Comparison of ENCODE assay signal across 17 mouse cellular contexts in the genomic region with DNA sequence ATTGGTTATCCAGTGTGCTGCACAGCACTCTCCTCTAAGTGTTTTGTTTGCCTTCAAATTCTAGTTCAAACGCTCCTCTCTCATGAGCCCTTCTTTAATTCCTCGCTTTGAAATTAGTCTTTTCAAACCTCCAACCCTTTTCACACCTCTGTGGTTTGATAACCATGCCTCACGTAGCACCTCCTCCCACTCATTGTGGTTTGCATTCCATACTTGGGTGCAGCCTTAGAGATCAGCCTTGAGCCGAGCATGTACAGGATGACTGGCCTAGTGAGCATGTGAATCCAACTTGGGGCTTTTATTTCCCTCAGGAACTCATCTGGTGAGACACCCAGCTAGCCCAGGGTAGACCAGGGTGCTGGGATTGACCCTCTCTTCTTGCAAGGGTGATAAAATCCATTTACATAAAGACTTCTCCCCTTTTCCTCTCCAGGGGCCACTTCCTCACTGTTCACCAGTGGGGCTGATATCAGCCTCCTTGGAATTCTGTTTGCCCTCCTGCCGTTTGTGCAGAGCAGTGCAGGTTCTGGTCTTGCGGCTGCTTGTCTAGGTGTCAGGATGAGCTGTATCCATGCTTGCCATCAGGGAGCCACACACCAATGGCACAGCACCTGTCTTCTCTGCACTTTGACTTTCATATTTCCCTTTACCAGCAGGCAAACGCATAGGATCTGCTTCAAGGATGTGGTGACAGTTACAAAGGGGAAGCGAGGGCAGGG. TPM values are rescaled to one million over a fixed set of nuclear protein-coding genes. Genes with fewer than 3 reads are reported as not detected.
A peak's percentile ranks its signal among the peaks of the same experiment; 100 is the strongest.
DNase-seq lines count a peak whose midpoint lies in the region; ATAC-seq lines count a peak whose summit lies in the region.
"Had no signal": no experiment of that assay in that cellular context is flagged by ENCODE, and none has a peak within 500 bp of the region (broad histone marks: within the 10 kb centered on the region; RNA-seq: fewer than 3 reads in every experiment).

No protein-coding gene starts in this region.

- intact Hi-C loops in gastrocnemius, postnatal 14 days (cut with DNase I; ENCODE audit: low total_unique reads) = no loop called here

- WGBS in stomach, embryonic 15.5 days = 64% methylated on average over 8 of the region's 8 CpGs
- WGBS in hindbrain, embryonic 14.5 days = 88% methylated on average over 8 of the region's 8 CpGs

- H3K9me3 ChIP-seq in stomach, embryonic 15.5 days = no peaks in the 10 kb centered on the region
- no peaks in the 10 kb centered on the region for H3K9me3 ChIP-seq in hindbrain, embryonic 14.5 days (ENCODE audit: control insufficient read depth, low read length)
- H3K9me3 ChIP-seq: forebrain, embryonic 12.5 days; limb, embryonic 12.5 days had no signal

- peak overlapping the region; percentile 49 for H3K27ac ChIP-seq in stomach, embryonic 15.5 days
- no peak overlapping the region for H3K27ac ChIP-seq in hindbrain, embryonic 14.5 days
- H3K27ac ChIP-seq: forebrain, embryonic 12.5 days; limb, embryonic 12.5 days had no signal

- no peaks in the 10 kb centered on the region for H3K36me3 ChIP-seq in stomach, embryonic 15.5 days
- H3K36me3 ChIP-seq in hindbrain, embryonic 14.5 days (replicated peaks; ENCODE audit: control insufficient read depth, insufficient read depth) = no peaks in the 10 kb centered on the region
- H3K36me3 ChIP-seq: forebrain, embryonic 12.5 days; limb, embryonic 12.5 days had no signal

- H3K27me3 ChIP-seq in stomach, embryonic 15.5 days (replicated peaks) = no peaks in the 10 kb centered on the region
- H3K27me3 ChIP-seq in hindbrain, embryonic 14.5 days (ENCODE audit: control insufficient read depth, insufficient read depth, low read length) = no peaks in the 10 kb centered on the region
- H3K27me3 ChIP-seq: forebrain, embryonic 12.5 days; limb, embryonic 12.5 days had no signal

- no peak overlapping the region for H3K9ac ChIP-seq in stomach, embryonic 15.5 days
- no peak overlapping the region for H3K9ac ChIP-seq in hindbrain, embryonic 14.5 days
- H3K9ac ChIP-seq: forebrain, embryonic 12.5 days; limb, embryonic 12.5 days had no signal

- DNase-seq in lung, adult 18-20 months = peak; percentile 39 to 73
- no peak for DNase-seq in lung, postnatal 14 days
- peak; percentile 68 for DNase-seq in R1 (ENCODE audit: low read depth, low spot score)
- no peak for DNase-seq in hindbrain, embryonic 14.5 days (ENCODE audit: low spot score)
- no peak for DNase-seq in gastrocnemius, postnatal 14 days
- DNase-seq in ovary, adult 18-20 months (ENCODE audit: low spot score) = no peak
- DNase-seq: cerebellum, adult 11-12 months; kidney, postnatal 10 days; layer of hippocampus, postnatal 36 days had no signal

- H3K4me3 ChIP-seq in stomach, embryonic 15.5 days (replicated peaks) = no peak overlapping the region
- no peak overlapping the region for H3K4me3 ChIP-seq in hindbrain, embryonic 14.5 days (replicated peaks; ENCODE audit: low read length)
- H3K4me3 ChIP-seq: forebrain, embryonic 12.5 days; limb, embryonic 12.5 days had no signal

- H3K4me1 ChIP-seq in stomach, embryonic 15.5 days = no peaks in the 10 kb centered on the region
- H3K4me1 ChIP-seq in hindbrain, embryonic 14.5 days (replicated peaks; ENCODE audit: control insufficient read depth, insufficient read depth, low read length) = no peaks in the 10 kb centered on the region
- H3K4me1 ChIP-seq: forebrain, embryonic 12.5 days had no signal

- peak; percentile 71 for ATAC-seq in inflammation-experienced regulatory T-cells, adult 6 months
- peak; percentile 85 for ATAC-seq in stomach, embryonic 15.5 days (ENCODE audit: insufficient read depth, low FRiP score, low read depth)
- ATAC-seq in hindbrain, embryonic 14.5 days (ENCODE audit: low FRiP score) = no peak

- H3K4me2 ChIP-seq in stomach, embryonic 15.5 days = no peak overlapping the region
- H3K4me2 ChIP-seq in hindbrain, embryonic 14.5 days (replicated peaks) = no peak overlapping the region
- H3K4me2 ChIP-seq: forebrain, embryonic 12.5 days; limb, embryonic 12.5 days had no signal

RNA-seq across cellular contexts. Expression of a gene that starts 6.7 kb away (rescaled TPM):
- polyA plus RNA-seq in inflammation-experienced regulatory T-cells, adult 6 months (2017; shearing (Covaris generic)) = under 1 TPM in 1 of 3 experiments, not detected in 2; 0.60 TPM
- polyA plus RNA-seq in stomach, embryonic 15.5 days (2015; fragmentation: Nextera tagmentation; extraction: Ambion mirVana) = 1.7 TPM in 2 replicates
- 1.7 and 2.4 TPM in 2 replicates for polyA plus RNA-seq in hindbrain, embryonic 14.5 days (2014; fragmentation: Nextera tagmentation; extraction: Ambion mirVana)
- total RNA-seq in gastrocnemius, postnatal 14 days (2021) = under 1 TPM; 0.60 to 0.84 TPM

RNA-seq across cellular contexts. Expression of a gene that starts 9.1 kb away (rescaled TPM):
- polyA plus RNA-seq in inflammation-experienced regulatory T-cells, adult 6 months (2017; shearing (Covaris generic)) = not detected
- 8.0 and 13.0 TPM in 2 replicates for polyA plus RNA-seq in stomach, embryonic 15.5 days (2015; fragmentation: Nextera tagmentation; extraction: Ambion mirVana)
- polyA plus RNA-seq in hindbrain, embryonic 14.5 days (2014; fragmentation: Nextera tagmentation; extraction: Ambion mirVana) = 0.13 TPM in 1 of 2 replicates, not detected in the other
- not detected for total RNA-seq in gastrocnemius, postnatal 14 days (2021)
- total RNA-seq: adrenal gland, postnatal 4 days; gastrocnemius, adult 8-10 months; layer of hippocampus, postnatal 36 days had no signal
- polyA plus RNA-seq: macrophage; spleen, adult 2 months had no signal

RNA-seq across cellular contexts. Expression of a gene that starts 50.5 kb away (rescaled TPM):
- polyA plus RNA-seq in inflammation-experienced regulatory T-cells, adult 6 months (2017; shearing (Covaris generic)) = 1 to 10 TPM; 2.8 to 3.6 (median 3.3) TPM
- 5.1 and 6.6 TPM in 2 replicates for polyA plus RNA-seq in stomach, embryonic 15.5 days (2015; fragmentation: Nextera tagmentation; extraction: Ambion mirVana)
- 4.0 and 4.4 TPM in 2 replicates for polyA plus RNA-seq in hindbrain, embryonic 14.5 days (2014; fragmentation: Nextera tagmentation; extraction: Ambion mirVana)
- total RNA-seq in gastrocnemius, postnatal 14 days (2021) = 1 to 10 TPM; 2.8 to 3.1 TPM

RNA-seq across cellular contexts. Expression of a gene that starts 58.7 kb away (rescaled TPM):
- under 1 TPM in 2 of 3 experiments, not detected in 1; 0.31 to 0.44 TPM for polyA plus RNA-seq in inflammation-experienced regulatory T-cells, adult 6 months (2017; shearing (Covaris generic))
- 2.4 and 3.4 TPM in 2 replicates for polyA plus RNA-seq in stomach, embryonic 15.5 days (2015; fragmentation: Nextera tagmentation; extraction: Ambion mirVana)
- polyA plus RNA-seq in hindbrain, embryonic 14.5 days (2014; fragmentation: Nextera tagmentation; extraction: Ambion mirVana) = 10.0 and 10.1 TPM in 2 replicates
- total RNA-seq in gastrocnemius, postnatal 14 days (2021) = 1 to 10 TPM in 1 of 2 experiments, under 1 TPM in 1; 0.60 to 1.8 TPM

Comparison
In these comparisons a context has a peak if more than half of its experiments do, and no peak if none do; other contexts are left out.
1. DNase-seq: peak in lung, adult 18-20 months (2 of 2) and R1 (single experiment); none in lung, postnatal 14 days (single experiment), hindbrain, embryonic 14.5 days (single experiment), gastrocnemius, postnatal 14 days (single experiment) and ovary, adult 18-20 months (single experiment).